Mouse (Mus musculus) cerebellum, adult 2 months (tissue): ENCODE measurements around the gene Tet3. TPM values are rescaled to one million over a fixed set of nuclear protein-coding genes. Genes with fewer than 3 reads are reported as not detected.
A peak's percentile ranks its signal among the peaks of the same experiment; 100 is the strongest.

Source experiments
- DNase-seq, 2 experiments: peaks; one replicate each; pipeline ENCODE4 v3.0.0; 2021
- H3K27ac ChIP-seq: fragments of 200-500 bp; 2 replicates; pipeline ENCODE4 v1.5.1; 2012; ENCODE audit warnings: low read length, control low read depth, inconsistent platforms; ENCODE audit not compliant: insufficient read depth
- H3K27me3 ChIP-seq: fragments of 200-500 bp; 2 replicates; pipeline ENCODE4 v1.6.1; 2012; ENCODE audit warnings: inconsistent platforms, mild to moderate bottlenecking, low read length, moderate library complexity; ENCODE audit not compliant: control insufficient read depth, insufficient read depth
- H3K4me1 ChIP-seq: fragments of 200-500 bp; 2 replicates; pipeline ENCODE4 v1.6.1; 2011; ENCODE audit warnings: low read length; ENCODE audit not compliant: control insufficient read depth, insufficient read depth
- H3K4me3 ChIP-seq: fragments of 200-500 bp; replicated peaks from 2 replicates; pipeline ENCODE3; 2011; ENCODE audit warnings: mild to moderate bottlenecking, low read depth, low read length, control low read depth; ENCODE audit not compliant: insufficient read depth
- CTCF ChIP-seq: fragments of 200-500 bp; IDR thresholded peaks from 2 replicates; pipeline ENCODE4 v1.5.1; 2011; ENCODE audit warnings: low read depth, mild to moderate bottlenecking, control low read depth, low read length, moderate library complexity, borderline replicate concordance; ENCODE audit not compliant: insufficient read depth
- POLR2A ChIP-seq: fragments of 200-500 bp; IDR thresholded peaks from 2 replicates; pipeline ENCODE4 v1.6.1; 2011; ENCODE audit warnings: low read length, control low read depth, borderline replicate concordance; ENCODE audit not compliant: insufficient read depth
- WGBS: fragments of 180-500 bp; shearing (Covaris S2); methylation state at CpG from one replicate; pipeline ENCODE4 v1.1.7; 2018; 5-methylcytosine and 5-hydroxymethylcytosine counted together
- polyA plus RNA-seq: library from polyadenylated mRNA; depleted of rRNA; stranded (reverse); fragments of >200 nt; gene quantifications from 2 replicates; pipeline ENCODE4 v1.2.3, GENCODE M21; 2012

The Tet3 gene
- polyA plus RNA-seq, 1 experiment: 22.5 TPM

- 46% methylated on average over 9 of the region's 9 CpGs for WGBS
- Histone ChIP-seq H3K4me1 (peaks cover 47% of the 10 kb centered on the region), H3K27ac (no peak overlapping the region), H3K4me3 (no peak overlapping the region), H3K27me3 (no peaks in the 10 kb centered on the region)
- DNase-seq: no peak
- no peak for TF ChIP-seq CTCF
- no peak for TF ChIP-seq POLR2A
Observed at GRCm38 (mm10) chr6:83408510-83408909, 50.4 kb downstream of the Tet3 start.

GRCm38 (mm10) chr6:83405511-83406064, 53.3 kb downstream of the Tet3 start:
- 47% methylated on average over 7 of the region's 7 CpGs for WGBS
- DNase-seq: peak in 1 of 2 experiments; percentile 52
- TF ChIP-seq CTCF (no peak), POLR2A (no peak)
- Histone ChIP-seq H3K27ac (peak overlapping the region; percentile 47; the same call in 1 of the 2 replicates), H3K4me3 (no peak overlapping the region), H3K4me1 (peaks cover 27% of the 10 kb centered on the region), H3K27me3 (no peaks in the 10 kb centered on the region)

- peak in 1 of 2 experiments; percentile 61 for DNase-seq
- TF ChIP-seq CTCF (no peak), POLR2A (no peak)
- WGBS: 57% methylated on average over 13 of the region's 13 CpGs
- Histone ChIP-seq H3K4me3 (no peak overlapping the region), H3K4me1 (peaks cover 32% of the 10 kb centered on the region), H3K27ac (no peak overlapping the region), H3K27me3 (no peaks in the 10 kb centered on the region)
Observed at GRCm38 (mm10) chr6:83404571-83404970, 54.3 kb downstream of the Tet3 start.

GRCm38 (mm10) chr6:83403481-83403880, 55.4 kb downstream of the Tet3 start:
- WGBS: 82% methylated on average over 8 of the region's 8 CpGs
- Histone ChIP-seq H3K4me3 (no peak overlapping the region), H3K27me3 (no peaks in the 10 kb centered on the region), H3K4me1 (peaks cover 36% of the 10 kb centered on the region), H3K27ac (no peak overlapping the region)
- DNase-seq: no peak
- no peak for TF ChIP-seq CTCF
- no peak for TF ChIP-seq POLR2A

GRCm38 (mm10) chr6:83399790-83400189, 59.1 kb downstream of the Tet3 start:
- Histone ChIP-seq H3K27me3 (no peaks in the 10 kb centered on the region), H3K4me1 (peaks cover 22% of the 10 kb centered on the region), H3K4me3 (no peak overlapping the region), H3K27ac (no peak overlapping the region)
- TF ChIP-seq CTCF: no peak
- TF ChIP-seq POLR2A: no peak
- WGBS: 79% methylated on average over 3 of the region's 3 CpGs
- no peak for DNase-seq

DNA sequence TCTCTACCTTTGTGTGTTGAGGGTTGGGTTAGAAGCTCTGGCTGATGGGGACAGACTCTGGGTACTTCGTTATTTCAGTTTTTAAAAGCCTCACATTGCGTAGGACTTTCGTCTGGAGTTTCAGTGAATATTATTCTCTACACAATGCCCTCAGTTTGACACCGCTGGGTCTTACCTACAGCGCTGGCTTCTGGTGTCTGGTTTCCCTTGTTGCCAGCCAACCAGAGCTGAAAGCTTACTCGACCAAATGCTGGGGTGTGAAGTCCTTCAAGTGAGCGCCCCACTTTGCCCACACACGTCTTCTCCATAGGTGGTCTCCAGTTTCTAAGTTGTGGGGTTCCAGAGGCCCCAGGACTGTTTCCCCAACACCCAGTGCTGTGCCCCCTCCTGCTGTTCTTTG, 61.2 kb downstream of the Tet3 start:
- WGBS: 69% methylated on average over 8 of the region's 8 CpGs

GRCm38 (mm10) chr6:83396711-83397110, 62.2 kb downstream of the Tet3 start:
- Histone ChIP-seq H3K27ac (no peak overlapping the region), H3K27me3 (no peaks in the 10 kb centered on the region), H3K4me1 (peaks cover 21% of the 10 kb centered on the region), H3K4me3 (no peak overlapping the region)
- WGBS: 56% methylated on average over 2 of the region's 2 CpGs
- peak in 1 of 2 experiments; percentile 51 for DNase-seq
- TF ChIP-seq CTCF: no peak
- TF ChIP-seq POLR2A: no peak

More for the DNA sequence above, 61.2 kb downstream of the Tet3 start:
- no peak for TF ChIP-seq CTCF
- no peak for TF ChIP-seq POLR2A
- no peak for DNase-seq
- H3K27me3 ChIP-seq: no peaks in the 10 kb centered on the region
- H3K4me3 ChIP-seq: no peak overlapping the region
- peaks cover 18% of the 10 kb centered on the region for H3K4me1 ChIP-seq
- H3K27ac ChIP-seq: no peak overlapping the region

- 88% methylated on average over 15 of the region's 15 CpGs for WGBS
- no peak overlapping the region for H3K4me3 ChIP-seq
- H3K27ac ChIP-seq: no peak overlapping the region
- TF ChIP-seq POLR2A (no peak), CTCF (no peak)
- no peaks in the 10 kb centered on the region for H3K27me3 ChIP-seq
- no peak for DNase-seq
- H3K4me1 ChIP-seq: peaks cover 25% of the 10 kb centered on the region
Observed at GRCm38 (mm10) chr6:83395544-83396229, 63.2 kb downstream of the Tet3 start.
